Mouse (Mus musculus) cerebellum, adult 2 months (tissue): ENCODE measurements around the gene Rufy2.

Experiments
- CTCF ChIP-seq: fragments of 200-500 bp; IDR thresholded peaks from 2 replicates; pipeline ENCODE4 v1.5.1; 2011; ENCODE audit warnings: low read depth, mild to moderate bottlenecking, control low read depth, low read length, moderate library complexity, borderline replicate concordance; ENCODE audit not compliant: insufficient read depth
- POLR2A ChIP-seq: fragments of 200-500 bp; IDR thresholded peaks from 2 replicates; pipeline ENCODE4 v1.6.1; 2011; ENCODE audit warnings: low read length, control low read depth, borderline replicate concordance; ENCODE audit not compliant: insufficient read depth

DNA sequence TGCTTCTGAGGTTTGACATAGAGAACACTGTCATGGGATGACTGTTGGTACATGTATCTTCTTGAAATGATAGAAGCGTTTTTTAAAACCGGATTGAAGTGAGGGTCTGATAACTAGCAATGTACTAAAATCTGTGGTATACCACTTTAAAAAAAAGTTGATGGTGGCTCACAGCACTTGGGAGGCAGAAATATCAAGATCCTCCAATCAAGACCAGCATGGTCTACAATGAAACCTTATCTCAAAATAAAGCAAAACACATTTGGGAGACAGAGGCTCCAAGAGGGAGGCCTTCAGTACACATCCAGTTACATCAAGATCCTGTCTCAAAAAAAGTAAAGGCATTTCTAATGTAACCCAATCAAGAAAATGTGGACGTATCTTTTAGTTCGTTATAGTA lies 41.7 kb downstream of the Rufy2 start:
- TF ChIP-seq POLR2A, result no peak
- no peak for TF ChIP-seq CTCF
